Mouse (Mus musculus) CD4-positive, CD25-positive, alpha-beta regulatory T cell, adult 4 months (primary cell): ENCODE measurements around the gene Sectm1a. TPM values are rescaled to one million over a fixed set of nuclear protein-coding genes. Genes with fewer than 3 reads are reported as not detected.
"Not testable (repeated sequence)": the region's sequence is repeated elsewhere in the genome, so short reads cannot be mapped to it uniquely, and the experiment has no call there.

Experiments
- ATAC-seq: one replicate; pipeline ENCODE4 v1.8.0; 2017
- polyA plus RNA-seq, 2 experiments: library from polyadenylated mRNA; unstranded; fragments of 100-300 nt; shearing (Covaris generic); gene quantifications; one replicate each; pipeline ENCODE4 v1.2.1; 2017

The Sectm1a gene
- polyA plus RNA-seq, 2 experiments from 2014 or later = not detected

- ATAC-seq = no peak
Observed at GRCm38 (mm10) chr11:121089756-121090546, 8.9 kb upstream of the Sectm1a start.

GRCm38 (mm10) chr11:121088997-121089396, 8.0 kb upstream of the Sectm1a start:
- ATAC-seq = no peak

- ATAC-seq = no peak
Observed at GRCm38 (mm10) chr11:121086296-121086695, 5.3 kb upstream of the Sectm1a start.

GRCm38 (mm10) chr11:121085181-121085580, 4.2 kb upstream of the Sectm1a start:
- ATAC-seq = no peak

- peak; percentile 96 for ATAC-seq
Observed at GRCm38 (mm10) chr11:121082857-121083500, 2.0 kb upstream of the Sectm1a start.

GRCm38 (mm10) chr11:121082250-121082649, 1.2 kb upstream of the Sectm1a start:
- no peak for ATAC-seq

GRCm38 (mm10) chr11:121080330-121080729, 690 bp downstream of the Sectm1a start:
- ATAC-seq = no peak

- ATAC-seq = no peak
Observed at GRCm38 (mm10) chr11:121075655-121076054, 5.4 kb downstream of the Sectm1a start.

- ATAC-seq = not testable (repeated sequence)
Observed at GRCm38 (mm10) chr11:121069662-121070061, 11.4 kb downstream of the Sectm1a start.

GRCm38 (mm10) chr11:121067895-121068294, 13.1 kb downstream of the Sectm1a start:
- ATAC-seq = no peak

GRCm38 (mm10) chr11:121064197-121064596, 16.8 kb downstream of the Sectm1a start:
- ATAC-seq = peak; percentile 49

- no peak for ATAC-seq
Observed at GRCm38 (mm10) chr11:121063379-121063778, 17.6 kb downstream of the Sectm1a start, which contains the start of gene Sectm1b. Gene Sectm1b, minus strand, starts transcription at chr11:121063569.

- no peak for ATAC-seq
Observed at GRCm38 (mm10) chr11:121061615-121062014, 19.4 kb downstream of the Sectm1a start.

GRCm38 (mm10) chr11:121060401-121061067, 20.5 kb downstream of the Sectm1a start:
- not testable (repeated sequence) for ATAC-seq

- no peak for ATAC-seq
Observed at GRCm38 (mm10) chr11:121059471-121059870, 21.5 kb downstream of the Sectm1a start.

- no peak for ATAC-seq
Observed at GRCm38 (mm10) chr11:121058956-121059355, 22.1 kb downstream of the Sectm1a start.

- no peak for ATAC-seq
Observed at GRCm38 (mm10) chr11:121058122-121058521, 22.9 kb downstream of the Sectm1a start.

GRCm38 (mm10) chr11:121056536-121057236, 24.3 kb downstream of the Sectm1a start:
- ATAC-seq = no peak

GRCm38 (mm10) chr11:121053536-121053935, 27.5 kb downstream of the Sectm1a start:
- peak; percentile 54 for ATAC-seq

- ATAC-seq = no peak
Observed at GRCm38 (mm10) chr11:121052387-121052786, 28.6 kb downstream of the Sectm1a start.

GRCm38 (mm10) chr11:121051793-121052192, 29.2 kb downstream of the Sectm1a start:
- ATAC-seq = no peak

GRCm38 (mm10) chr11:121049840-121050239, 31.2 kb downstream of the Sectm1a start:
- no peak for ATAC-seq
